Mouse (Mus musculus): ENCODE measurements at regions not wholly inside any gene's neighbourhood (a gene's known extent, or its start where the extent isn't known, plus 50 kb on each side); places are given as distances from the start of the nearest gene placed in this dataset.
A peak's percentile ranks its signal among the peaks of the same experiment; 100 is the strongest.

DNA sequence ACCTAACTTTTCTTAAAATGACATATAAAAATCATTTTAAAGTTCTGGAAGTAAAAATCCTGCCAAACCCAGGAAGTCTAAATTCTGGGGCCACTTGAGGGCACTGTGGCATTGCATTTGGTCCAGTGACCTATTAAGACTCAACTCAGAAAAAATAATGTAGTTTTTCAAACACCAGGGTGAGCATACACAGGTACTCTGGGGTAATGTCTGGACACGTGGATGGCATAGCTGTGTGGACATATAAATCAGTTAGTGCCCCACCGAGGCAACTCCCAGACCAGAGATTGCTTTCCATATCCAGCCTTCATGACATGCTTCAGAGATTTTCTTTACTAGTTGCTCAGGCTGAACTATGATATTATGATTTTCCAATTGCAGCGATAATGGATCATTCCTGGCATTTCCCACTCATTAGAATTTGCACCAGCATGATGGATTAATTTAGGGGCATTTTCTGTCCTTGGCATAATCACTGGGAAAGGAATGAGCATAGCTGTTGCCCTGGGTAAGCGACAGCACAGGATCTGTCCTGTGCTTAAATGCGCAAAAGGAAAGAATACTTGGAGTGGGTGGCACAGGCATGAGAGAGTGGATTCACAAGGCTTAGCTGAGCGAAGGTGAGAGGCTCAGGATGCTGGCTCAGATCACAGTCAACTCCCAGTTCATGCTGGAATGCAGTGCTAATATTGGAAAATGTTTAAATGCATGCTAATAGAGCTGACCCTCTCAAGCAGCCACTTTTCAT, 1526.6 kb upstream of the Cdh8 start:
- DNase-seq (ENCODE audit: low spot score in 2 of 2), result peak; percentile 26 to 53

DNA sequence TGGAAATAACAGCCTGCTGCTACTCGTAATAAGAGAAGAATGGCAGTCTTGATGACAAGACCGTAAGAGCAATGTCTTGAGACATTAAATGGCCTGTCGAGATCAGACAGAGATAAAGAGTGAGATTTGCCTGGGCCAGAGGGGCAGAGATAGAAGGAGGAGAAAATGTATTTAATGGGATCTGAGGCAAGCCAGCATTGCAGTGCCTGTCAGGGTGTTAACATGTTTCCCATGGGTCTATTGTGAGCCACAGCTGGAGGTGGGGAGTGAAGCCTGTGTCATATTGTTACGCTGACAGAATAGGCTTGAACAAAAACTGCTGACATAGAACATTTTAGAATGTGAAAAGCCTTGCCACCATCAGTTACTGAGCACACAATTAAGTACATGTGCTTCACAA, 1523.3 kb upstream of the Cdh8 start:
- no peak for DNase-seq (ENCODE audit: low spot score in 2 of 2)

DNA sequence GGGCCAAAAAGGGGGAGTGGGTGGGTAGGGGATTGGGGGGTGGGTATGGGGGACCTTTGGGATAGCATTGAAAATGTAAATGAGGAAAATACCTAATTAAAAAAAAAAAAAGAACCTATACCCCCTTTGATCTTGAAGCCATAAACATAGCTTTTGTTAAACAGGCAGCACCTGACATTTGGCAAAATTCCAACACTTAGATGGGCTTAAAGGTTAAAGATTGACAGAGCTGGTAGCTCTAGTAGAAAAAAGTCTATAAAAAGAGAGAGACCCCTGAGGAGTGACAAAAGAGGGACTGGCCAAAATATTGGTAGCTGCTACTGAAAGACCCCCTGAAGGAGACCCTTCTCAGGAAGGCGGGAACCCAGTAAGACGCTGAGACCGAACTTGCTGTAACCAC, 1474.0 kb upstream of the Cdh8 start:
- no peak for DNase-seq (ENCODE audit: low spot score in 2 of 2)

DNA sequence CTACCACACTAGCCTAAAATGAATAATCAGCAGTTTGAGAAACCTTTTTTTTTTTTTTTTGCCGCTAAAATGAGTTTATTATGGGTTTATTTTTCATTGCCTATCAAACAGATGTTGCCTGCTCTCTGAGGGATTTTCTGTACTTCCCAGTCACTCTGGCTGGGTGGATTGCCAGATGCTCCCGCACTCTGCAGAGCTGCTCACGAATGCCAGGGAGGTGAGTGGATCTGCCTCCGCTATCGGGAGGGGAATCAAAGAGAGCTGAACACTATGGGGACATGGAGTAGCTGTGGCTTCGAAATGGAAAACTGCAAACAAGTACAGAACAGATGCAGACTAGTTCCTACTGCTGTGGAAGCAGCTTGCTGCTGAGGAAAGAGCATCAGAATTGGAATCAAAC, 1449.4 kb upstream of the Cdh8 start:
- no peak for DNase-seq (ENCODE audit: low spot score in 2 of 2)

DNA sequence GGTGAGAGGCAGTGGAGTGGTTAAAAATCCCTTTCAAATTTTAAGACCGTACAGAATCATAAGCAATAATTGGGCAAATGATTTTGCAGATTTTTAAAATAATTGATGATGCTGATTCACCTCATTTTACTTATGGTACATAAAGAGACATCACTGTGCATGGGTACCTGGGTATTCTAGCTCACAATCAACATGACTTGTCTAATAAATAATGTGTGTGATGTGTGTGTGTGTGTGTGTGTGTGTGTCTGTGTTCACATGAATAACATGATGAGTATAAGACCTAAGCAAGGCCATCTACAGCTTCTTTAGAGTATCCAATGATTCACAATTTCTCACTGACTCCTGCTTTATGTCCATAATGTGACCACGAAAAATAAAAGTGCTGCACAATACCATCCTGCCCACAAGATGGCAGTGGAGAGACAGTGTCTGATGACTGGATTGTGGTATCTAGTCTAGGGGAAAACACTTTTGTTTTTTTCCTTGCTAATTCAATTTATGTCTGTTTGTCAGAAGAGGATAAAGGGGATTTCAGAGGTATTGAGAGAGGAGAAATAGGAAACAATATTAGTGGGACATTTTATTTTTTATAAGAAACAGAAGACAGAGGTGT, 1434.7 kb upstream of the Cdh8 start:
- DNase-seq (ENCODE audit: low spot score in 2 of 2), result peak; percentile 39 to 50
